Mouse (Mus musculus) embryonic fibroblast, embryonic 13.5 days (primary cell): ENCODE data around the gene Klf11.

Source experiments
- CTCF ChIP-seq: IDR thresholded peaks from 2 replicates; pipeline ENCODE4 v1.5.1; 2011; ENCODE audit warnings: mild to moderate bottlenecking, control low read depth, low read length, moderate library complexity, borderline replicate concordance; ENCODE audit not compliant: insufficient read depth
- POLR2A ChIP-seq: IDR thresholded peaks from 2 replicates; pipeline ENCODE4 v1.6.1; 2011; ENCODE audit warnings: low read depth, mild to moderate bottlenecking, control low read depth, low read length, moderate library complexity

GRCm38 (mm10) chr12:24683461-24683860 is 32.4 kb downstream of the Klf11 start:
- no peak for TF ChIP-seq CTCF
- TF ChIP-seq POLR2A = no peak
